Mouse (Mus musculus): ENCODE data around the gene Spata6. TPM values are rescaled to one million over a fixed set of nuclear protein-coding genes. Genes with fewer than 3 reads are reported as not detected.

Spata6 gene
- polyA plus RNA-seq, 1 experiment from 2014 or later = 2.9 TPM

DNA sequence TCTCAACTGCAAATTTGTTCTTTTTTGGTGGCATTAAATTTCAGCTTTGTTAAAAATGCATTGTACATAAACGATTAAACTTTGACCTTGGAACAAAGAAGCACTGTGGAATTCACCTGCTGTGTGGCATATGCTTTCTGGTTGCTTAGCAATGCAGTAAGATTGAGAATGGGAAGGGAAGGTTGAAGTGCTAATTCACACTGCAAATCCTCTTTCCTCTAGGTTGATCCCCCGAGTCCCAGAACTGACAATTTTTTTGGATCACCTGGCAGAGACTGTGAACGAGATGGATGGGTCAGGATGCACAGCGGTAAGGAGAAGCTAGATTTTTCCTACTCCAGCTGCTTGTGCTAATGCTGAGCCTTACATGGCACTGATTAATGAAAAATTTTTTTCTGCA, 60.7 kb downstream of the Spata6 start:
- WGBS (ENCODE audit: insufficient replicate concordance) = 66% methylated on average over 4 of the region's 4 CpGs
- Histone ChIP-seq H3K9me3 (replicated peaks; ENCODE audit: control insufficient read depth, low read length) (no peaks in the 10 kb centered on the region), H3K27me3 (ENCODE audit: control insufficient read depth, insufficient read depth, low read depth, low read length) (no peaks in the 10 kb centered on the region)

DNA sequence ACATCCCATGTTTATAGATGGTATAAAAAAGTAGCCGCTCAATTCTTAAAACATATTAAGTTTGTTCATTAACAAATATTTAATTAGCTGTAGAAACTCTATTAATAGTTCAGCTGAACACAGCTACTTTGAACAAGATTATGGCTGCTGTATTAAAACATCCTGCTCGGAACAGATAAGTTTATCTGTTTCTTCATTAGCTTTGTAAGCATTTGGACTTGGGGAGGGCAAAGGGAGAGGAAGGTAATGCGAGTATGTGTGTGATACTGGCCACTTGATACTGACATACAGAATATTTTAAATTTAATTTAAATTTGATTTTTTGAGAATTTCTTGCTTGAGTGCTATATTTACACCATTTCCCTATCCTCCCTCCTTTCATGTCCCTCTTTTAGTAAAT, 80.1 kb downstream of the Spata6 start:
- Histone ChIP-seq H3K9me3 (replicated peaks; ENCODE audit: control insufficient read depth, low read length) (no peaks in the 10 kb centered on the region), H3K36me3 (ENCODE audit: control insufficient read depth, insufficient read depth) (no peaks in the 10 kb centered on the region), H3K4me2 (ENCODE audit: low read depth, low read length) (no peak overlapping the region), H3K4me1 (ENCODE audit: control insufficient read depth, low read depth, low read length) (no peaks in the 10 kb centered on the region), H3K9ac (ENCODE audit: low read depth, low read length) (no peak overlapping the region), H3K27ac (ENCODE audit: low read length) (no peak overlapping the region), H3K27me3 (ENCODE audit: control insufficient read depth, insufficient read depth, low read depth, low read length) (no peaks in the 10 kb centered on the region), H3K4me3 (ENCODE audit: low read depth, low read length) (no peak overlapping the region)
- WGBS (ENCODE audit: insufficient replicate concordance) = 45% methylated on average over 3 of the region's 3 CpGs
- ATAC-seq (ENCODE audit: low read depth) = peak; percentile 72; the same call in 1 of the 2 replicates

More for the DNA sequence above, 60.7 kb downstream of the Spata6 start:
- no peak overlapping the region for H3K27ac ChIP-seq (ENCODE audit: low read length)
- no peak overlapping the region for H3K4me2 ChIP-seq (ENCODE audit: low read depth, low read length)
- no peaks in the 10 kb centered on the region for H3K4me1 ChIP-seq (ENCODE audit: control insufficient read depth, low read depth, low read length)
- H3K4me3 ChIP-seq (ENCODE audit: low read depth, low read length) = no peak overlapping the region
- no peaks in the 10 kb centered on the region for H3K36me3 ChIP-seq (ENCODE audit: control insufficient read depth, insufficient read depth)
- no peak for ATAC-seq (ENCODE audit: low read depth)
- no peak overlapping the region for H3K9ac ChIP-seq (ENCODE audit: low read depth, low read length)

GRCm38 (mm10) chr4:111803164-111803563, 83.4 kb downstream of the Spata6 start:
- H3K27ac ChIP-seq (ENCODE audit: low read length) = no peak overlapping the region
- H3K27me3 ChIP-seq (ENCODE audit: control insufficient read depth, insufficient read depth, low read depth, low read length) = no peaks in the 10 kb centered on the region
- H3K36me3 ChIP-seq (ENCODE audit: control insufficient read depth, insufficient read depth) = no peaks in the 10 kb centered on the region
- H3K9me3 ChIP-seq (replicated peaks; ENCODE audit: control insufficient read depth, low read length) = no peaks in the 10 kb centered on the region
- no peak overlapping the region for H3K9ac ChIP-seq (ENCODE audit: low read depth, low read length)
- H3K4me1 ChIP-seq (ENCODE audit: control insufficient read depth, low read depth, low read length) = no peaks in the 10 kb centered on the region
- H3K4me3 ChIP-seq (ENCODE audit: low read depth, low read length) = no peak overlapping the region
- H3K4me2 ChIP-seq (ENCODE audit: low read depth, low read length) = no peak overlapping the region
- no peak for ATAC-seq (ENCODE audit: low read depth)
- 73% methylated on average over 2 of the region's 2 CpGs for WGBS (ENCODE audit: insufficient replicate concordance)

- 44% methylated on average over 4 of the region's 4 CpGs for WGBS (ENCODE audit: insufficient replicate concordance)
- Histone ChIP-seq H3K36me3 (ENCODE audit: control insufficient read depth, insufficient read depth) (no peaks in the 10 kb centered on the region), H3K4me1 (ENCODE audit: control insufficient read depth, low read depth, low read length) (no peaks in the 10 kb centered on the region), H3K27ac (ENCODE audit: low read length) (no peak overlapping the region), H3K4me3 (ENCODE audit: low read depth, low read length) (no peak overlapping the region), H3K9me3 (replicated peaks; ENCODE audit: control insufficient read depth, low read length) (no peaks in the 10 kb centered on the region), H3K27me3 (ENCODE audit: control insufficient read depth, insufficient read depth, low read depth, low read length) (no peaks in the 10 kb centered on the region), H3K4me2 (ENCODE audit: low read depth, low read length) (no peak overlapping the region), H3K9ac (ENCODE audit: low read depth, low read length) (no peak overlapping the region)
- ATAC-seq (ENCODE audit: low read depth) = no peak
Observed at GRCm38 (mm10) chr4:111817478-111817877, 97.7 kb downstream of the Spata6 start.

DNA sequence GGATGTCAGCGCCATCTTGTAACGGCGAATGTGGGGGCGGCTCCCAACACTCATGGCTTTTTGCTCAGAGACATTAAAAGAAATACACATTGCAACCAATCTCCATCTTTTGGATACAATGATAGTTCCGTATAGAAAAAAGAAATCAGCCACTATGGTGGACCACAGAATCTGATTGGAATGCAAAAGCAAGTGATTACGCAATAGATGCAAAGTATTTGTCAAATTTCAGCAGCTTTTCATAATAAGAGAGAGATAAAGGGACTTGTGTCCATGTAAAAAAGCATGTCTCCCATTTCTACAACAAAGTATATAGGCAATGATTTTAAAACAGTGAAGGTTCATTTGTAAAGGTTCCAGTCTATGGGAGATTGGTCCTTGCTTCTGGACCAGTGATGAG, 119.1 kb downstream of the Spata6 start:
- Histone ChIP-seq H3K27ac (ENCODE audit: low read length) (no peak overlapping the region), H3K4me1 (ENCODE audit: control insufficient read depth, low read depth, low read length) (no peaks in the 10 kb centered on the region), H3K9me3 (replicated peaks; ENCODE audit: control insufficient read depth, low read length) (no peaks in the 10 kb centered on the region), H3K27me3 (ENCODE audit: control insufficient read depth, insufficient read depth, low read depth, low read length) (no peaks in the 10 kb centered on the region), H3K9ac (ENCODE audit: low read depth, low read length) (no peak overlapping the region), H3K36me3 (ENCODE audit: control insufficient read depth, insufficient read depth) (no peaks in the 10 kb centered on the region), H3K4me2 (ENCODE audit: low read depth, low read length) (no peak overlapping the region), H3K4me3 (ENCODE audit: low read depth, low read length) (no peak overlapping the region)
- 78% methylated on average over 6 of the region's 6 CpGs for WGBS (ENCODE audit: insufficient replicate concordance)
- no peak for ATAC-seq (ENCODE audit: low read depth)

DNA sequence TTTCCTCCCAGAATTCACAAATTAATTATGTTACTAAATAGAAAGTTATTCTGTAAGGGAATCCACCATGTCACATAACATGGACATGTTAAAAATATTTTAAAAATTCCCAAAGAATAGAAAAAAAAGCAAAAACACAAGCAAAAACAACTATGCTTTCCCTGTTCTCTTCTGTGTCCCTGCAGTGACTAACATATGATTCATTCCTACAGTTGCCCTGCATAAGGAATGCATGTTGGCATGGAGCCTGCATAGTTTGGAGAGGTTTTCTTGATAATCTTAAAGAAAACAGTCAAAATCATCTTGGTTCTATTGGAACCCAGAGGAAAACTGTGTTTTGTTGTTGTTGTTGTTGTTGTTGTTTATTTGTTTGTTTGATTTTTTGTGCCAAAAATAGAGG, 132.8 kb downstream of the Spata6 start:
- H3K4me1 ChIP-seq (ENCODE audit: control insufficient read depth, low read depth, low read length) = no peaks in the 10 kb centered on the region
- H3K36me3 ChIP-seq (ENCODE audit: control insufficient read depth, insufficient read depth) = no peaks in the 10 kb centered on the region
- no peak overlapping the region for H3K9ac ChIP-seq (ENCODE audit: low read depth, low read length)
- ATAC-seq (ENCODE audit: low read depth) = no peak
- no peak overlapping the region for H3K4me3 ChIP-seq (ENCODE audit: low read depth, low read length)
- no peaks in the 10 kb centered on the region for H3K27me3 ChIP-seq (ENCODE audit: control insufficient read depth, insufficient read depth, low read depth, low read length)
- no peak overlapping the region for H3K4me2 ChIP-seq (ENCODE audit: low read depth, low read length)
- H3K27ac ChIP-seq (ENCODE audit: low read length) = no peak overlapping the region
- H3K9me3 ChIP-seq (replicated peaks; ENCODE audit: control insufficient read depth, low read length) = no peaks in the 10 kb centered on the region

DNA sequence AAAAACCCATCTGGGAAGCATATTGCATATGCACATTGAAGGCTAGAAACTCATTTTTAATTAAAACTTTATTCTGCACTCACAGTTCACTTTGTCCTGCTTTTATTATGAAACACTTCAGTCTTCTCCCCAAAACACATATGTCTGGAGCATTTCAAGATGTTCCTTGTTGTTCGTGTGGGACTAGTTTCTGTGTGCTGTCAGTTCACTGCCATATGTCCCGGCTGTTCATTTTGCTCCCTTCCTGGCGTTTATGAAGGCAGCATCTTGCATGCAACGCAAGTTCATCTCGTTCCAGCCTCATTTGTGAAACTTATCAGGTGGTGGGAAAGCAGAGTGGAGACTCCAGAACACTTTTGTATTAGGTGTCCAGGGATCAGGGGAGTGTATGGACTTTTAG, 146.9 kb downstream of the Spata6 start:
- H3K4me2 ChIP-seq (ENCODE audit: low read depth, low read length) = no peak overlapping the region
- 55% methylated on average over 5 of the region's 5 CpGs for WGBS (ENCODE audit: insufficient replicate concordance)
- no peak for ATAC-seq (ENCODE audit: low read depth)
- no peak overlapping the region for H3K4me3 ChIP-seq (ENCODE audit: low read depth, low read length)
- H3K36me3 ChIP-seq (ENCODE audit: control insufficient read depth, insufficient read depth) = no peaks in the 10 kb centered on the region
- H3K9ac ChIP-seq (ENCODE audit: low read depth, low read length) = no peak overlapping the region
- no peaks in the 10 kb centered on the region for H3K9me3 ChIP-seq (replicated peaks; ENCODE audit: control insufficient read depth, low read length)
- no peaks in the 10 kb centered on the region for H3K27me3 ChIP-seq (ENCODE audit: control insufficient read depth, insufficient read depth, low read depth, low read length)
- H3K27ac ChIP-seq (ENCODE audit: low read length) = no peak overlapping the region
- H3K4me1 ChIP-seq (ENCODE audit: control insufficient read depth, low read depth, low read length) = no peaks in the 10 kb centered on the region

DNA sequence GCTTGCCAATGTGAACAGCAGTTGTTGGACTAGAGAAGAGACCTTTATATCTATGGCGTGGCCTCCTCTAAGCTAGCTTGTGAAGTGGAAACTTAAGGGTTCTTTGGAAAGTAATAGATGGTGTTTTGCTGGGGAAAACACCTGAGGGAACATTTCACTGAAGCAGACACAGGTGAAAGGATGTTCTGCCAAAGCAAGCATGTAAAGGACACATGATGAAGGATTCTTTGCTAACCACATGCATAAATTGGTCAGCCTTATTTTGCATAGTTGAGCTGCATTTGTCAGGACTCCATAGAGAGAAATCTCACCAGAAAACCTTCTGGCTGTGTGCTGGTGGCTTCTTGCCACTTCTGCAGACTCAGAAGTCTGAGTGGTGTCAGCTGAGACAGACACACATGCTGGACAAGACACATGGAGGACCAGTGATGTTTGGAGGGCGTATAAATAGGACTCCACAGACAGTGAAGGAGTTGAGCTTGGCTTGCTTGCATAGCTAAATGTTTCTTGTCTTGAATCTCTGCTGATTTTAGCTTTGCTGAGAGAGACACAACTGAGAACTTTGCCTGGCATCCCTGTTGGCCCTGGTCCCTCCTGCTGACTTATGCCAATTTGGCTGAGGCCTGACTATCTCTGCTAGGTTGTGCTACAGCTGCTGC, 148.1 kb downstream of the Spata6 start:
- H3K9me3 ChIP-seq (replicated peaks; ENCODE audit: control insufficient read depth, low read length) = no peaks in the 10 kb centered on the region
- 40% methylated on average over 2 of the region's 2 CpGs for WGBS (ENCODE audit: insufficient replicate concordance)
- no peak for ATAC-seq (ENCODE audit: low read depth)

More for the DNA sequence above, 148.1 kb downstream of the Spata6 start:
- Histone ChIP-seq H3K27ac (ENCODE audit: low read length) (no peak overlapping the region), H3K4me3 (ENCODE audit: low read depth, low read length) (no peak overlapping the region), H3K36me3 (ENCODE audit: control insufficient read depth, insufficient read depth) (no peaks in the 10 kb centered on the region), H3K4me2 (ENCODE audit: low read depth, low read length) (no peak overlapping the region), H3K9ac (ENCODE audit: low read depth, low read length) (no peak overlapping the region), H3K4me1 (ENCODE audit: control insufficient read depth, low read depth, low read length) (no peaks in the 10 kb centered on the region), H3K27me3 (ENCODE audit: control insufficient read depth, insufficient read depth, low read depth, low read length) (no peaks in the 10 kb centered on the region)

Measured in liver, embryonic 16.5 days (tissue).